Mouse (Mus musculus): ENCODE results near the gene Rad51c.
"Not testable (repeated sequence)": the region's sequence is repeated elsewhere in the genome, so short reads cannot be mapped to it uniquely, and the experiment has no call there.

DNA sequence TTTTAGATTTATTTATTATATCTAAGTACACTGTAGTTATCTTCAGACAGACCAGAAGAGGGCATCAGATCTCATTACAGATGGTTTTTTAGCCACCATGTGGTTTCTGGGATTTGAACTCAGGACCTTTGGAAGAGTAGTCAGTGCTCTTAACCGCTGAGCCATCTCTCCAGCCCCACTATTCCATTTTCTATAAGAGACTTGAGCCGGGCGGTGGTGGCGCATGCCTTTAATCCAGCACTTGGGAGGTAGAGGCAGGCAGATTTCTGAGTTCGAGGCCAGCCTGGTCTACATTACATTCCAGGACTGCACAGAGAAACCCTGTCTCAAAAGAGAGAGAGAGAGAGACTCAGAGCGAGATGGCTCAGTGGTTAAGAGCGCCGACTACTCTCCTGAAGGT is 27.1 kb upstream of the Rad51c start:
- TF ChIP-seq CTCF, POLR2A (IDR thresholded peaks at IDR 0.05; ENCODE audit: extremely low read depth, insufficient read depth, low read length): not testable (repeated sequence)

Data from cortical plate, adult 2 months (tissue).